Mouse (Mus musculus) bone marrow, adult 2 months (tissue): ENCODE measurements around the gene Tulp1.

Experiments
- CTCF ChIP-seq: fragments of 200-500 bp; IDR thresholded peaks from 2 replicates; pipeline ENCODE4 v1.5.1; 2011; ENCODE audit warnings: low read length, control low read depth; ENCODE audit not compliant: control insufficient read depth, insufficient read depth
- POLR2A ChIP-seq: fragments of 200-500 bp; IDR thresholded peaks from 2 replicates; pipeline ENCODE4 v1.6.1; 2011; ENCODE audit warnings: low read depth, mild to moderate bottlenecking, control low read depth, low read length, borderline replicate concordance; ENCODE audit not compliant: control insufficient read depth

DNA sequence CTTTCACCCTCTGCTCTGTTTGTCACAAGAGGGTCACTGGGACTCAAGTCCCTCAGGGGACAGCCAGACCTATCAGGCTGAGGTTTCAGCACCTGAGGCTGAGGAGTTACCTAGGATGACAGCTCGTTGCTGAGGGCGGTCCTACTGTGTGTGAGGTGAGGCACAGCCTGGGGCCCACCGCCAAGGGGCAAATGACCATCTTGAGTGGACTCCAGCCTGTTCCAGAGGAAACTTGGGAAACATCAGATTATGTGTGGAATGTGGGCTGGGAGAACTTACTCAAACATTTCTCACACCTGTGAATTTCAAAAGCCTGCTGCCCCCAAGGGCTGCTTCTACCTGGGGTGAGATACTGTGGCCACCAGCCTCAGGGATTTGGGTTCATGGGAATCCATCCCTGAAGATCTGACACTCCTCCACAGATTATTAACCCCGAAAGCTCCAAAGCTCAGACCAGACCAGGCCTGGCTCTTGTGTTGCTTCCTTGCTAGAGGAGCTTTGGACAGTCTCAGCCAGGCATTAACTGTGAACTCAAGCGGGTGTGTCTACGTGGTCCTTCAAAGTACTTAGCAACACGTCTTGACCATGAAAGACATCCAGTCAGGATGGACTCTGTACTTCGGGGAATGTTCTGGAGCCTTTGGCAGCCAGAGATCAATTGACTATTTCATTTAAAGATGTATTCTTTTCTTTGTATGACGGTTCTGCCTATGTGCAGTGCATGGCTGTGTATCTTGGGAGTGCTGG, 4.3 kb downstream of the Tulp1 start:
- TF ChIP-seq CTCF (no peak), POLR2A (no peak)
